In genomic region chr3:84313003-84313800, GRCm38 (mm10) we compare ENCODE assay signal across 8 mouse cellular contexts. TPM values are rescaled to one million over a fixed set of nuclear protein-coding genes. Genes with fewer than 3 reads are reported as not detected.
DNase-seq lines count a peak whose midpoint lies in the region; ATAC-seq and TF ChIP-seq lines count a peak whose summit lies in the region.
"Had no signal": no experiment of that assay in that cellular context is flagged by ENCODE, and none has a peak within 500 bp of the region (broad histone marks: within the 10 kb centered on the region; RNA-seq: fewer than 3 reads in every experiment).

No protein-coding gene starts in this region.

- H3K27me3 ChIP-seq in embryonic facial prominence, embryonic 13.5 days = no peaks in the 10 kb centered on the region
- H3K27me3 ChIP-seq in lung, embryonic 15.5 days = no peaks in the 10 kb centered on the region

- H3K4me2 ChIP-seq in embryonic facial prominence, embryonic 13.5 days = peak overlapping the region; percentile 20; the same call in 1 of the 2 replicates
- H3K4me2 ChIP-seq in lung, embryonic 15.5 days = 0 out of 2 replicates have a peak overlapping the region, but pooled peaks have one; percentile 21

- no peaks in the 10 kb centered on the region for H3K9me3 ChIP-seq in ES-E14 (ENCODE audit: control insufficient read depth, insufficient read depth, low read depth, low read length)
- no peaks in the 10 kb centered on the region for H3K9me3 ChIP-seq in embryonic facial prominence, embryonic 13.5 days
- no peaks in the 10 kb centered on the region for H3K9me3 ChIP-seq in lung, embryonic 15.5 days

- peak; percentile 63 for DNase-seq in ES-E14 (ENCODE audit: low read depth, low spot score)
- peak; percentile 77 for DNase-seq in adrenal gland, postnatal 14 days
- peak; percentile 48 to 69 for DNase-seq in heart, postnatal 36 days
- DNase-seq in layer of hippocampus, adult 18-20 months (ENCODE audit: low spot score in 2 of 2) = peak; percentile 45 to 89
- DNase-seq in retina, adult 2 months (ENCODE audit: low read depth, low spot score) = peak; percentile 58

- no peak overlapping the region for H3K4me3 ChIP-seq in ES-E14 (ENCODE audit: insufficient read depth in 1 of 2, low read depth in 1 of 2, low read length in 2 of 2, poor library complexity in 1 of 2, severe bottlenecking in 1 of 2)
- no peak overlapping the region for H3K4me3 ChIP-seq in embryonic facial prominence, embryonic 13.5 days
- no peak overlapping the region for H3K4me3 ChIP-seq in lung, embryonic 15.5 days
- H3K4me3 ChIP-seq: megakaryocyte, embryonic 14.5 days had no signal

- no peaks in the 10 kb centered on the region for H3K36me3 ChIP-seq in ES-E14 (ENCODE audit: control insufficient read depth, insufficient read depth, low read length, poor library complexity, severe bottlenecking)
- no peaks in the 10 kb centered on the region for H3K36me3 ChIP-seq in embryonic facial prominence, embryonic 13.5 days
- H3K36me3 ChIP-seq in lung, embryonic 15.5 days = no peaks in the 10 kb centered on the region

- no peak for ATAC-seq in embryonic facial prominence, embryonic 13.5 days (ENCODE audit: insufficient number of reproducible peaks, insufficient read depth, low FRiP score, low TSS enrichment, low read depth)
- peak; percentile 38; the same call in 1 of the 2 replicates for ATAC-seq in lung, embryonic 15.5 days (ENCODE audit: borderline replicate concordance, extremely low read depth, low FRiP score, low TSS enrichment)

- intact Hi-C loops in heart, postnatal 36 days (cut with DNase I) = loop anchor here (1.0 to 2.0 kb wide), 2 partner anchors 138 to 366 kb away; no protein-coding TSS in a partner anchor

- peaks cover 0 to 6% of the 10 kb centered on the region in 2 experiments; a peak in 1 of 4 replicates for H3K4me1 ChIP-seq in ES-E14 (ENCODE audit: control insufficient read depth in 2 of 2, insufficient read depth in 2 of 2, low read length in 2 of 2, poor library complexity in 1 of 2)
- peaks cover 11% of the 10 kb centered on the region; the same call in 1 of the 2 replicates for H3K4me1 ChIP-seq in embryonic facial prominence, embryonic 13.5 days
- peaks cover 12% of the 10 kb centered on the region for H3K4me1 ChIP-seq in lung, embryonic 15.5 days

- H3K27ac ChIP-seq in ES-E14 (ENCODE audit: insufficient read depth, low read depth, low read length, poor library complexity, severe bottlenecking) = no peak overlapping the region
- H3K27ac ChIP-seq in embryonic facial prominence, embryonic 13.5 days = no peak overlapping the region
- H3K27ac ChIP-seq in lung, embryonic 15.5 days = no peak overlapping the region

- in situ Hi-C loops in ES-E14 (cut with MboI; ENCODE audit: low sequenced_read_pairs in 2 of 2, unreplicated experiment in 2 of 2) = loop anchor here in 1 of 2 experiments (25.0 kb wide), 1 partner anchor 401 kb away; no protein-coding TSS in a partner anchor

- 50% methylated on average over 18 of the region's 18 CpGs for WGBS in embryonic facial prominence, embryonic 13.5 days
- 44% methylated on average over 18 of the region's 18 CpGs for WGBS in lung, embryonic 15.5 days

- no peak overlapping the region for H3K9ac ChIP-seq in ES-E14 (ENCODE audit: insufficient read depth, low read depth, low read length, poor library complexity, severe bottlenecking)
- no peak overlapping the region for H3K9ac ChIP-seq in embryonic facial prominence, embryonic 13.5 days
- H3K9ac ChIP-seq in lung, embryonic 15.5 days = no peak overlapping the region

TF ChIP-seq in ES-E14, 5 proteins besides CTCF, POLR2A, EP300 and RAD21:
- TF ChIP-seq MAFK (IDR thresholded peaks at IDR 0.05; ENCODE audit: insufficient read depth, low read depth, low read length) = no peak
- peak; percentile 97 for TF ChIP-seq ZC3H11A (IDR thresholded peaks at IDR 0.05; ENCODE audit: borderline replicate concordance, low read depth, low read length)

RNA-seq across cellular contexts. Expression of gene Trim2, which starts 6.5 kb away (rescaled TPM):
- 27.3 and 50.2 TPM in 2 replicates for total RNA-seq in ES-E14 (2012; rRNA removed)
- 53.5 and 56.7 TPM in 2 replicates for total RNA-seq in adrenal gland, postnatal 14 days (2021)
- polyA plus RNA-seq in embryonic facial prominence, embryonic 13.5 days (2015; fragmentation: Nextera tagmentation; extraction: Ambion mirVana) = 25.5 and 27.9 TPM in 2 replicates
- 1 to 10 TPM; 5.1 to 5.8 TPM for total RNA-seq in heart, postnatal 36 days (2021)
- 100 to 1,000 TPM; 438 to 456 TPM for total RNA-seq in layer of hippocampus, adult 18-20 months (2021)
- polyA plus RNA-seq in lung, embryonic 15.5 days (2015; fragmentation: Nextera tagmentation; extraction: Ambion mirVana) = 25.0 and 31.4 TPM in 2 replicates
